Mouse (Mus musculus): ENCODE measurements around the gene Slc26a10.
"Not testable (repeated sequence)": the region's sequence is repeated elsewhere in the genome, so short reads cannot be mapped to it uniquely, and the experiment has no call there.

Slc26a10 gene

DNA sequence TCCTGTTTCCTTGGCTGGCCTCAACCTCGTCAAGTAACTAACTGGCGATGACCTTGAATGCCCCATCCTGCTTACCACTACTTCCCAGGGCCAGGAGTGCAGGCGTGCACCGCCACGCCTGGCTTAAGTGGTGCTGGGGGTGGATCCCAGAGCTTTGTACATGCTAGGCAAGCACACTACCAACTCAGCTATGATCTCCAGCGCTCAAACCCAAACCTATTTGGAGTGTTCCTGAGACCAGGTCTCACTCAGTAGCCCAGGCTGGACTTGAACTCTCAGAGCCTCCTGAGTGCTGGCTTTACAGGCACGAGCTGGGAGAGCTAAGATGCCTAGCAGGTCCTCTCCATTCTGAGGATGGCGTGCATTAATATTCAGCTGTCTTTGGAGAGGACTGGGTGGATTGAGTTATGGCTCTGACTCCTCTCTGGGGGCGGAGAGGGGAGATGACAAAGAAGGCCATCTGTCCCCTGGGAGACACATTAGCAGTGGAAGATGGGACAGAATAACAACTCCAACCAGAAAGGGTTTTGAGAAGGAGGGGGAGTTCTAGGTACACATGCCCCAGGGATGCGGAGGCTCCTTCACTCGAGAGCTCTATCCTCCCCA, 17.2 kb upstream of the Slc26a10 start:
- no peak for DNase-seq

DNA sequence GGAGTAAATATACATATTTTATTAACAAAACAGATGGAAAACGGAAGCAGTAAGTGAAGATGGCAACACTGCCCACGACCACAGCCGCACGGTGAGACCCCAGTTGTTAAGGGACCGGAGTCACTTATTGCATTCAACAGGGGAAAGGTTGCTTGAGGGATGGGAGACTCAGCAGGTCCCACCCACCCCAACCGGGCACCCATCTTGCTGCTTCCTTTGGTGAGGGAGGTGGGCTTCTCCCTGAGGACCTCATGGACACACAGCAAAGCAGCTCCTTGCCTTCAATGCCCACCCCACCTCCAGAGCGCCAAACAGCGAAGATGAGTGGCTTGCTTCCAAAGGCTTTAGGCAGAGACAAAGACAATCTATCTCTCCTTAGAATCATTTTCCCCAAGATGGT, 16.7 kb upstream of the Slc26a10 start:
- no peak for DNase-seq

DNA sequence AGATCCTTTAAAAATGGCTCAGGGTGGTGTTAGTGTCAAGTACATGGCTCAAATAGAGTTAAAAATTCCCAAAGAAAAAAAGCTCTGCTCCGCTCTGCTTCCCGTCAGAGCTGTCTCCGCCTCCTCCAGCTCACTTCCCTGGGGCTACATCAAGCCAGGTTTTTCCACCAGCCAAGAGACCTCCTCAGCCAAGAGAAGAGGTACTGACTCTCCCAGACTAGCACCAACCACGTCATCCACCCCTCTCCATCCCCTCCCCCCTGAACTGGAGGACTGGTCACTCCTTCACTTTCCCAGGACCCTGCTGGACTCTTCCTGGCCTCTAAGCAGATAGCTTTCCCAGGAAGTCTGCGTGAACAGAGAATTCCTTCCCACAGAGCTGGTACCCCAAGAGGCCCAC, 15.9 kb upstream of the Slc26a10 start:
- DNase-seq, result peak; percentile 82

DNA sequence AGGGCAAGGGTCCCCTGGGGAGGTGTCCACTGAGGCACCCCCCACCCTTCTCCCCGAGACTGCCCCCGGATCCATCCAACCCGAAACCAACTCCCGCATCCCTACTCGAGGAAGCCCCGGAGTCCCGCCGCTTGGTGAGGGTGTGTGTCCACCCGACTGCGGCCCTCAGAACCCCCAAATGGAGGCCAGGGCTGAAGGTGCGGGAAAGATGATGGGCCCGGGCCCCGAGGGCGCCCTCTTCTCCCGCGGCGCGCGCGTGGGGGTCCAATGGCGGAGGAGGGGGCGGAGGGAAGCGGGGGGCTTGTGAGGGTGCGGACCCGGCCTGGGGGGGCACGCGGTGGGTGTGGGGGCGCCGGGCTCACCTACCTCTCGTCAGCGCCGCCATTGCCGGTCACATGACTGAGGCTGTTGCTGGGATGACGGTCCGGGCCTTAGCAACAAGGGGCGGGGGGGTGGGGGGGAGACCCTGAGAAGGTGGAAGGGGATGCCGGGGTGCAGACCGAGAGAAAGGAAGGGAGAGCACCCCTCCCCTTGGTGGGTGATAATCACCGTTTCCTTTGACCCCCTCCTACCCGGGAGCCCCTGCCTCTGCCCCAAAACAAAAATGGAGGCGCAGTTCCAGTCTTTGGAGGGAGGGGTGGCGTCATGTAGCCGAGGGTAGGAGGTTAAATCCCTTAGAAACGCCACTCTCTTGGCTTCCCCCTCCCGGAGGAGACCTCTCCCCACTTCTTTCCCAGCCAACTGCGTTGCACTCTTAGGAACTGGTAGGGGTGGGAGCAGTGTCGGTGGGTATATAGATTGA, 15.1 kb upstream of the Slc26a10 start, which contains the start of gene Dtx3:
TSS of gene Dtx3 (minus strand) at position 401 of the 802 bp plus-strand sequence.
- peak; percentile 69 for DNase-seq

DNA sequence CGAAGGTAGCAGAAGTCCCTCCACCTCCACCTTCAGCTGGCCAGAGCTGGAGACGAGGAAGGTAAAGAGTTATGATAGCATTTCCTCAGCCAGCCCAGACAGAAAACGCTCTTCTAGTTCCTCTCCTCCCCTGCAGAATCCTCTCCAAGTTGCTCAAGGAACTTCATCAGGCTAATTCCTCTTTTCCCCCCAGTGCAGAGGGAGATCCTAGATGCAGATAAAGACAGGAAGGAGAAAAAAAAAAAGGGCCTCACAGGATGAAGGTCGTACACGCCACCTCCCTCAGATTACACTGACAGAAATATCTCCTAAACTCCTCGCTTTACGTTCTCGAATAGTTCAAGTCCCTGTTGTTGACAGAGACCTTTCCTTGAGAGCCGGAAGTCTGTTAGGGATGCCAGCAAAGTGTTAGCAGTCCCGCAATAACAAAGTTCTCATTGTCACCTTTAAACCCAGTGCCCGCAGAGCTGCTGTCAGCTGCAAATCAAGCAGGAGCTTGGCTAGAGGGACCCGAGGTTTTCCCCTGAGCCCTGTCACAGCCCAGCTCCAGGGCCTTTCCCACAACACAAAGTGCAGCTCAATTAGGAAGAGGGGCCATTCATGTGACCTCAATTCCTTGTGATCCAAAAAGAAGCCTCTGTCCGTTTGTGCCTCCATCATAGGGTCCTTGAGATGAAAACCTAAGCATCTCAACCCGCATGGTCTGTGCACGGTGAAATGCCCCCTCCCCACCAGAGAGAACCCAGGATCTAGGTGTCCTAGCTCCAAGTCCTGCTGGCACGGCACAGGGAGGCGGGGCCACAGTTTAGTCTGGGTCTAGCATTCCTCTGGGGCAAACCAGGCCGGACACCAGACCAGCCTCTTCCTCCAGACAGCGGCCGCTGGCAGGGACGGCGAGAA, 14.2 kb upstream of the Slc26a10 start:
- DNase-seq, result peak; percentile 86

DNA sequence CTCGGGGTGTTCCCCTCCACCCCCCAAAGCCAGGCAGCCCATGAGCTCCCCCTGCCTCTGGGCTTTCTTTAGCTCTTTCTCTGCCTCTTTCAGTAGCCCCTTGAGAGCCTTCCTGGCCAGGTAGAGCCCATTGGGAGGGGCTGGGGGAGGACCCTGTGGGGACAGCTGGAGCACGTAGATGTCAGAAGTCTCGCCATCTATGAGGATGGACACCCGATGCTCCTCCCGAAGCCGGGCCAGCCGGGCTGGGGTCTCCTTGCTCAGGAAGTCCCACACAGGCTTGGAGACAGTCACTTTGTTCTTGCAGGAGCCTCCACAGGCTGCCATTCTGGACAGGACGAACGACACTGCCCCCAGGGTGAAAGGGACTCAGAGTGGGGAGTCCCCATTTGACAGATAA, 12.6 kb upstream of the Slc26a10 start:
- DNase-seq, result no peak

DNA sequence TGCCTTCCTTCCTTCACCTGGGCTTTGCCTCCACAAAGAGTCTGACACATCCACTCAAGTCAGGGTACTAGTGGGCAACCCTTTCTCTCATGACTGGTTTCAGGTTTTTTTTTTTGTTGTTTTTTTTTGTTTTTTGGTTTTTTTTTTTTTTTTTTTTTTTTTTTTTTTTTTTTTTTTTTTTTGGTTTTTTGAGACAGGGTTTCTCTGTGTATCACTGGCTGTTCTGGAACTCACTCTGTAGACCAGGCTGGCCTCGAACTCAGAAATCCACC, 11.5 kb upstream of the Slc26a10 start:
- not testable (repeated sequence) for DNase-seq

DNA sequence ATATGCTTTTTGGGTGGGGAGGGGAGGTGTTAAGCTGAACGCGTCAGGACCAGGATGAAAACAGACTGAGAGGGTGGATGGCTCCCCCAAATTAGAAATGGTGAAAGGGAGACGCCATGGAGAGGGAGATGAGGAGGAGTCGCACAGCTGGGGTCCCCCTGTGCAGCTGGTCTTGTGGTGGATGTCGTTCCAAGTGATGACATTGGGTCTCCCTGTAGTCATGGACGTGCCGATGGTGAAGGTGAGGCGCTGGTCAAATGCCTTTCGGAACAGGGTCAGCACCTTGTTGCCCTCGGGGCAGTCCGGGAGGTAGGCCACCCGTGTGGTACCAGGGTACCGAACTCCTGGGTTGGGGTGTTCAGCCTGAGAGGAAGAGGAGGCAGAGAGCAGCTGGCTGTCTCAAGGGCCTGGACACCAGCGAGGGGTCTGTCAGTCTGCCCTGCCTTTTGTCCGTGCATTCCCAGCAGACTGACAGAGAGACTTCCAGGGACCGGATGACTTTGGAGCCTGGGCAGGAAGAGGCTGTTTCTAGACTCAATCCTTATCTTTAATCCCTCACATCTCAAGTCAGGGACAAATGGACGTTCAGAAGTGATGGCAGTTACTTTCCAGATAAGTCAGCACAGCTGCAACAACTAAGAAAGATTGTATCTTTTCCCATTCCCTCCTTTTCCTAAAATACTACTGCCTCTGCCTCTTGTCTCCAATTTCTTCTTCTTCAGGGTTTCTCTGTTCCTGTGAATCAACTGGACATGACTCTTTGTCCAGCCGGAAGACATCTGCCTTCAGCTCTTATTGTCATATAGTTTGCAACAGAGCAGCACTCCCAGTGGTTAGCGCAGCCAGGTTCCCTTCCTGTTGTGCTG, 11.0 kb upstream of the Slc26a10 start:
- no peak for DNase-seq

DNA sequence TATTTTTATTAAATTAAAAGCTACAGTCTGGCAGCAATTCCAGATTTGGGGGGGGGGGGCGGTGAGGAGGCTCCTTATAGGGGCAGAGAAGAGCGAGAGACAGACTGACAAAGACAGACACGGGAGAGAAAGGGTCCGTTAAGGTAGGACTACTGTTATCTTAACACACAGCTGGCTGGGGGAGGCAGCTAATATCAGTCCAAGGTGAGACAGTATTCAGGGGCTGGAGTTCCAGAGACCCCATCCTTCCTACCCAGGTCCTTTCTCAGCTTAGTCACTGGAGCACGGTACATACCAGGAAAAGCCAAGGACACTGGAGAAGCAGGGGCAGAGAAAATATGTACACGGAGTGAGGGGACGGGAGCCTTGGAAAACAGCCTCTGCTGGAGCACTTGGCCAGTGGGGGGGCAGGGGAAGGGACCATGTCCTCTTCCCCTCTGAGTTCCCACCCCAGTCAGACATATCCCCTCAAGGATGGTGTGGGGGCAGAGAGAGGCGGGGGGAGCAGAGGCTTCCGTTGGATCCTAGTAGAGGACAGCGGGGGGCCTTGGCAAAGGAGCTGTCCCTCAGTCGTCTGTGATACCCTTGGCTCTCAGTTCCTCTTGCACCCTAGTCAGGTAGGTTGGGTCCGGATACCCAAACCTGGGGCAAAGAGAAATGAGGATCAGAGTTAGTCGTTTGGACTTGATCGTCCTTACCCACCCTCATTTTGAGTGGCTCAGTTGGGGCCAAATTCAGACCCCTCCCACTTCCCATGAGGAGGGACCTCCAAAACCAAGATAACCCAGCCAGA, 10.1 kb upstream of the Slc26a10 start:
- DNase-seq, result no peak

DNA sequence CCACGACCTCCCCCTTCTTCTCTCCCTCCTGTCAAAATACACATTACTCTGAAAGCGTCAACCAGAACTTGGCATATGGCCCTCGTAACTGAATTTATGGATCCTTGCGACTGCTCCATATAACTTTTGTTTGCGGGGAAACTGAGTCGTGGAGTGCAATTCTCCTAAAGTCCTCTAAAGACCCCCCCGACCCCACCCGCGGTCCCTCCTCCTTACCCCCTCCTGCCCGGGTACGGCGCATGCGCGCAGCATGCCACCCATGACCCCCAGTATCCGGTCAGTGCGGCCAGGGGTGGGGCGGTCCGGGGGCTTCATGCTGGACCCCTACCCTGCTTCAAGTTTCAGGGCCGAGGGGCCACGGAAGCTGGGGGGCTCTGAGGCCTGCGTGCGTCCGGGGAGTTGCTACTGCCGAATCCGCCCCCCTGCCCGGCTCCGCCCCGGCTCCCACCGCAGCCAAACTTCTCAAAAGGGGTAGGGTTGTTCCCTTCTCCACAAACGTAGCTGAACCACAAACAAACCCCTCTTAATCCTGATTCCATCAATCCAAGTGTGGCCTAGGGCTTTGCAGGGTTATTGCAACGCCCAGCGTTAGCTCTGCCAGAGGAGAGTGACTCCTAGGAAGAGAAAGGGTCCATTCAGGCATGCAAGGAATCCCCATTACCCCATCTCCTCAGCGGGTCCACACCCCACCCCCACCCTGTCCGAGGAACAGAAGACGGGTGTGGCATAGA, 9.4 kb upstream of the Slc26a10 start, which contains the start of gene Arhgef25:
TSS of gene Arhgef25 (minus strand) at position 433 of the 731 bp plus-strand sequence.
- peak; percentile 70 for DNase-seq

DNA sequence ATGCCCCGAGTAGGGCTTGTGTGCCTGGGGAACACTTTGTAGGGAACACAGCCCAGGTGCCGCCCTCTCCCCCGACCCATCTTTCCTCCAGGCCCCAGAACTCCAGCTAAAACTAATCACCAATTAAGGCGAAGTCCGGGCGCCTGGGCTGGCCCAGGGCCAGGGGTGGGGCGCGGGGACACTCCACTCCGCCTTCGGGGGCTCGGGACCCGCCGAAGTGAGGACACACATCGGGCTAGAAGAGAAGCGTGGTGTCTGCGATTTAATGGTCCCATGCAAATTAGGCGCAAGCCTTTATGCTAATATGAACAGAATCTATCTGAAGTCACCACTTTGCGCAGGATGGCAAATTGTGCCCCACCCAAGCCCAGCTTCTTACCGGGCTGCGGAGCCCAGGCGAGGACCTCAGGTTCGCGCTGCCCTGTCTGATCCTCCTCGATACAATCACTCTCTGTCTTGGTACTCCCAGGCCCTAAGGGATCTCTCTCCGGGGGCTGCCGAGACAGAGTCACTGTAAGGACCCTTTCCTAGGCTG, 8.7 kb upstream of the Slc26a10 start:
- DNase-seq, result peak; percentile 53

DNA sequence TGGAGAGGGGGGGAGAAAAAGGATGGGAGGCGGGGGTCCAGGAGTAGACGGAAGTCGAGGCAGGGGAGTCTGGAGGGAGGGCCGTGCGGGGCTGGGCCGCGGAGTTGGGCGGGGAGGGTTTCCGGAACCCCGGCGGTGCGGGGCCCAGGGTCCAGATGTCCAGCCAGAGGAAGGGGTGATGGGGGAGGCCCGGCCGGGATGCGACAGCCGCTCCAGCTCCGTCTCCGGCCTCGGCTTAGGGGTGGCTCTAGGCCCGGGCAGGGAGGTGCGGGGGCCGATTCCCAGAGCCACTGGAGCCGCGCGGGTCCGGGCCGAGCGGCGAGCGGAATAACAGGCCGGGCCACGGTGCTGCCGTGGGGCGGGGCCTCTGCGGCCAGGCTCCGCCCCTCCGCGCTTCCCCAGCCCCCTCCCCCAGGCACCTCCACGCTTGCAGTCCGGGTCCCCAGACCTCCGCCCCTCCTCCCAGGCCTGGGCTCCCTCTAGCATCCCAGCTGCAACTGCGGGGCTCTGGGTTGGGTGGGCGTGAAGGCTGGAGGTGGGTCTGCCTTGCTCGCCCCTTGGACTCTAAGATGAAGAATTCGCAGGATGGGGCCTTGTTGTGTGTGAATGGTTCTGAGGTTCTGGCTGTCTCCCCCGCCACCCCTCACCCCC, 8.1 kb upstream of the Slc26a10 start:
- DNase-seq, result peak; percentile 78

DNA sequence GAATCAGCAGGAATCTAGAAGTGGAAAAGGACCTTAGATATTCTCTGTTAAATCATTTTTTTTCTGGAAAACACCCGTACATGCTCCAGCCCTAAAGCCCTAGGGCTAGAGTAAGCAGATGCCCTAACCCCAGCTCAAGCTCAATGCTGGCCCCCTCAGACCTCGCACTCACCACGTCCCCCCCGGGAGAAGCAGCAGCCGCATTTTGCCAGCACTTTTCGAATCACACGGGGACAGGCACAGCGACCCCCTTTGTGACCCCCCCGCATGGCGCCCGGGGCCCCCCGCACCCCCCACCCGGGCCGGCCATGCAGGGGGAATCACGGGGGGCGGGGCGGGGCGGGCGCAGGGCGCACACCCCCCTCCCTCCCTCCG, 7.6 kb upstream of the Slc26a10 start:
- DNase-seq, result no peak

DNA sequence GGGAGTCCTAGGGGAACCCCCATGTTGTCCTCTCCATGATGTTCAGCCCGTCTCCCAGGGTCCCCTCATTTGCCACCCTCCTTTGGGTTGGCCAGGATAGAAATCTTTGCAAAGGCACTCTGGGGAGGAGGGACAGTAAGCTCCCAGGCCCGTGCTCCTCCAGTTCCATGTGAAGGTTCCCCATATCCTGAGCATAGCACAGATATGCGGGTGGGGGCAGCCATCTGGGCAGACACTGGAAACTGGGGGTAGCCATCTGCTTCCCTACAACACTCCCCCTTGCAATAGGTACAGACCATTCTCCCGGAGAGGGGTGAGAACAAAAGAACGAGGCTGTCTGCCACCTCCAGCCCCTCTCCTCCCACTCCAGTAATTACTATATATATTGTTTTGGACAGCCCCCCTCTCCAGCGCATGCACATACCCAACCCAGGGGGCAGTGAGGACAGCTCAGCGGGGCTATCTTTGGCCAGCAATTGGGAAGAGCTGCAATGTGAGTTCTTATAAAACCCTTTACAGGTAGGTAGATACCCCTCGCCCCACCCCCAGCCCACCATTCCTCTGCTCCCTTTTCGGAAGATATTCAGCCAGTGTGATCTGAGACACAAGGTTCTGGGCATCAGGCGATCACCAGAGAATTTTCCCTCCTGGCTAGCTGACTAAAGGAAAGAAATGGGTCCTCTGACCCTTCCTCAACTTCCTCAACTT, 7.1 kb upstream of the Slc26a10 start:
- no peak for DNase-seq

DNA sequence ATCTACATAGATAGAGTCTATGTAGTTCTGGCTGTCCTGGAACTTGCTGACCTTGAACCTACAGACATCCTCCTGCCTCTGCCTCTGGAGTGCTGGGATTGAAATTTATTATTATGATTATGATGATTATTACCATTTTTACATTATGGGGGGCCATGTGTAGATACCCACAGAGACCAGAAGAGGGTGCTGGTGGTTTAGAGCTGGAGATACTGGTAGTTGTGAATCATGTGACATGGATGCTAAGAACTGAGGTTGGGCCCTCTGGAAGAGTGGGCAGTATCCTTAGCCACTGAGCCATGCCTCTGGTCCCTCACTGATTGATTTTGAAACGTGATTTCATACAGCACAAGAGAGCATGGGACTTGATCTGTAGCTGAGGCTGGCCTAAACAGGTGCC, 6.0 kb upstream of the Slc26a10 start:
- DNase-seq, result no peak

DNA sequence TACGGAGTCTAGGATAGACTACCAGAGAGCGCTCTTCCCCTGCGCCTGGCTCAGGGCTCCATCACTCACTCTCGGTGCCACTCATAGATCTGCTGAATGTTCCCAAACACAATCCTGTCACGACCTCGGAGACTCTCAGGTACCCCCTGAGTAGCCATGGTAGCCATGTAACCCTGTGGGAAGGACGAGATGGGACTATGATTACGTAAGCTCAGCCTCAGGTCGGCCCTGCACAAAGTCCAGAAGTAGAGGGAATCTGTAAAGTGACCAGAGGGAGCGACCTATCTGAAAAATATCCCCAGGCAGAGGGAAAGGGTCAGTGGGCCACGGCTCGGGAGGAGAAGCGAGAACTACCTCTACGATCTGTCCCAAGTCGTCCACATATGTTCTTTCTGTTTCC, 5.1 kb upstream of the Slc26a10 start:
- no peak for DNase-seq

DNA sequence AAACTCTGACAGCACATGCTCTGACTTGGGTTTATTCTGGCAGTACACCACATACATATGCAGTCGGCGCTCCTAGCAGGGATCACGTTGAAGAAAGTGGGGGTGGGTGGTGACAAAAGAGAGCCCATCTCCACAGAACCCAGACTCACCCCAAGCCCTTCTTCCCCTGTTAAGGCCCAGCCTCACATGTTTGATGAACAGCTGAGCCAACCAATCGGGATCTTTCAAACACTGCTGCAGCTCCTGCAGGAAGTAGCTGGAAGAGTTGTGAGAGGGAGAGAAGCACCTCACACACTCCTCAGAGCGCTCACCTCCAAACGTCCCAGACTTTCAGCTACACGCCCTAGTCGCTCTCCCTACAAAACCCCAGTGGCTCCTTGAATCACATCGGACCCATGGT, 4.7 kb upstream of the Slc26a10 start:
- DNase-seq, result no peak

DNA sequence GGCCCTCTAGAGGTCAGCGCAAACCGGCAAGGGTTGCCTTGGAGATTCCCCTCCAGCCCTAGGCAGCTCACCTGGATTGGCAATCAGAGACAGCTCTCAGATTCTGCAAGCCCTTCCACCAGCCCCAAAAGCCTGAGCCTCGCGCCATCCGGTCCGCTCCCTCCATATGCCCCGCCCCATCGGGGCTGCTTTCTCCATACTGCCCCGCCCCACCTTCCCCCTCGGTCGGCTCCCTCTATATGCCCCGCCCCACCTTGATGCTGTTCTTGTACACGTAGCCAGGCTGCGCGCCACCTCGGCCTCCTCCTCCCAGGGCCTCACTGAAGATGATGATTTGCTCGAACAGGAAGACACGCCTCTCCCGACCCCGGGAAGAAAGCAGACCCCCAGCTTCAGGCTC, 3.3 kb upstream of the Slc26a10 start:
- DNase-seq, result no peak

DNA sequence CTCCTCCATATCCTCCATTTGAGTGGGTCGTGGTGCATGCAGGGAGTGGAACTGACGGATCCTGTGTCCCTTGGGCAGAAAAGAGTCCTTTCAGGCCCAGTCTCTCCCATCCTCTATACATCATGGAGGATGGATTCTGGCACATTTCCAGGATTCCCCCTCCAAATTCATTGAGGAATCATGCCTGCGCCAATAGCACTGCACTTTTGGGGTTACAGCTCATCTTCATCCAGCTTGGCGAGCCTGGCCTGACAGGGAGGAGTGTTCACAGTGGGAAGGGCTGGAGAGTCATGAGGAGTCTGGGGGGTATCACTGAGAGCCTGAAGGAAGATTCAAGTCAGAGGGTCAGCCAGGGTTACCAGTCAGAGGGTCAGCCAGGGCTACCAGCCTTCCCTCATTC, 2.2 kb upstream of the Slc26a10 start:
- no peak for DNase-seq

DNA sequence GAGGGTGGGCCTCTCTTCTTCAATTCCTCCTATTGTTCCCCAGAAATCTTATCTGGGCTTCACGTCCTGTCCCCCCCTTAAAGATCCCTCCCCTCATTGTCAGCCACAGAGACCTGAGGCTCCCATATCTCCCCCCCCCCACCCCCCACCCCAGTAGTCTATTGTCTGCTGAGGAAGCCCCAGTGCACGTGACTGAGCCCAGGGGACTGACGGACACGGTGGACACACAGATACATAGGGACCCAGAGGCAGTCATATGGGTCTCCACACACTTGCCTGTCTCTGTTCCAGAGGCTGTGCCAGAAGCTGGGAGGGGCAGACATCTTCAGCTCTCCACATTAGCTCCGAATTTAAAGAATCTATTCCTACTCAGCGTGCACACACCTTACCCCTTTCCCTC, 1.1 kb upstream of the Slc26a10 start:
- no peak for DNase-seq
